Mouse (Mus musculus): Measurements from ENCODE around the gene Npas3.

GRCm38 (mm10) chr12:54093729-54094128 lies 845.3 kb downstream of the Npas3 start:
- TF ChIP-seq GATA1 (IDR thresholded peaks at IDR 0.05; ENCODE audit: low read length) (no peak), TAL1 (IDR thresholded peaks at IDR 0.05; ENCODE audit: low read length) (no peak)
